Mouse (Mus musculus): ENCODE results near the gene Bsg.

DNA sequence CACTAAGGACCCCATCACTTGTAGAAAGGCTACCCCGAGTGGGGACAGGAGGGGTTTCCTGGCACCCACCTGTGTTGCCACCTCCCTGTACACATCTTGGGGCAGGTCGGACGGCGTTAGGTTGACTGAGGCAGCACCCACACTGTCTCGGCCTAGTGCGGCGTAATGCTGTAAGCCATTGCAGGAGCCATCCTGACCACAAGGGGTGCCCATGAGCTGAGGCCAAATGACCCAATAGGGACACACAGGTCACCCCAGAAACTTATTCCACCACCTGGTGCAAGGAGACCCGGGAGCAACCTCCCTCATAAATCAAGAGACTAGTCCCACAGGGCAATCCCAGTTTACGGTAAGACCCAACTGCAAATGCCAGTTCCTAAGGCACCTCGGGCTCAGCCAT is 34.0 kb downstream of the Bsg start:
- peak; percentile 87 for TF ChIP-seq CTCF (IDR thresholded peaks at IDR 0.05; ENCODE audit: low read depth)
- TF ChIP-seq EP300 (IDR thresholded peaks at IDR 0.05; ENCODE audit: low read depth): no peak
